Mouse (Mus musculus): ENCODE measurements around the gene Jazf1. TPM values are rescaled to one million over a fixed set of nuclear protein-coding genes. Genes with fewer than 3 reads are reported as not detected.

Jazf1 gene
- total RNA-seq, 2 experiments from 2014 or later = 54.4 to 58.0 TPM

DNA sequence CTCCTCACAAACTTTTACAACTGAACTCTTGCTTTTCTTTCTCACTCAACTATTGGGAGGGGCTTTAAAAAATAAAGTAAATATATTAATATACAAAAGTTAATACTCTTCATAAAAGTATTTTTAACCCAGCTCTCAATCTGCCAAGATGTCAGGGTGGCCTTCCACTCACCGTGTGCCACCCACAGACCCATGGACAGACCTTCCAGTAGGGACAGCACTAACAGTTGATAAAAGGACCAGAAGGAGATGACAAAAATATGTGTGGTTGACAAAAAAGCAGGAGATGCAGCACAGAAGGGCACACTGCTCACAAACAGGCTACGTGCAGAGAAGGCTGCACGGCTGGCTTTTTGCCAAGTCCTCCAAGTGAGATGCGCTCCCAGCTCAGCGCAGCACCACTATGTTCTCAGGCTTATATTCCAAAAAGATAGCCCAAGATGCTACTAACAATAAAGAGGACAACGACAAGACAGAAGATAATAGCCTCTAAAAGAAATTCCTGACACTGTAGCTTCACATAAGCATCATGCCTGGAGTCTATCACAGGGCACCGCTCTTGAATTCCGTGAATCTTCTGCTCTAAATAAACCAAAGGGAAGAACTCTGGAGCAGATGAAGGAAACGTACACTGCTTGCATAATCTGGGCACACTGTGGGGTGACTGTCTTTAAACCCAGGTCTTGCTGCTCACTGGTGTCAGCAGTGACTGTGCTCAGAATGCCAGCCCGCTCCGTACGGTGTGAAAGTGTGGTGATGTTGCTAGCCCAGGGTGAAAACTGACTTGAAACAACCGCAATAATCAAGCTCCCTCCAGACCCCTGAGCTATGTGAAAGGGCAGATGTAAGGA is 104.4 kb downstream of the Jazf1 start:
- DNase-seq (ENCODE audit: low spot score in 2 of 2) = peak in 1 of 2 experiments; percentile 66
- intact Hi-C loops (cut with DNase I) = no loop called here

DNA sequence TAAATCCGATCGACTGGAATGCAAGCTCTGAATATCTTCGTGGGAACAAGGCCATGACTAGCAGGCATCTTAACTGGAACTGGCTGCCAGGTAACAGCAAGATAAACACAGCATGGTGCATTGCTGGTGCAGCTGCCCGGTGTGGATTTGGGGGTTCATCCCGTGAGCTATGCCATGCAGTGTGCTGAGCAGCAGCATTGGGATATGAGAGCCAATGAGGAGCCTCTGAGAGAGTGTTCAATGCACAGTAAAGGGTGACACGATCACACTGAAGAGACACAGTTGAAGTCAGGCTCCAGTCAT is 105.0 kb downstream of the Jazf1 start:
- no peak for DNase-seq (ENCODE audit: low spot score in 2 of 2)
- intact Hi-C loops (cut with DNase I) = no loop called here

DNA sequence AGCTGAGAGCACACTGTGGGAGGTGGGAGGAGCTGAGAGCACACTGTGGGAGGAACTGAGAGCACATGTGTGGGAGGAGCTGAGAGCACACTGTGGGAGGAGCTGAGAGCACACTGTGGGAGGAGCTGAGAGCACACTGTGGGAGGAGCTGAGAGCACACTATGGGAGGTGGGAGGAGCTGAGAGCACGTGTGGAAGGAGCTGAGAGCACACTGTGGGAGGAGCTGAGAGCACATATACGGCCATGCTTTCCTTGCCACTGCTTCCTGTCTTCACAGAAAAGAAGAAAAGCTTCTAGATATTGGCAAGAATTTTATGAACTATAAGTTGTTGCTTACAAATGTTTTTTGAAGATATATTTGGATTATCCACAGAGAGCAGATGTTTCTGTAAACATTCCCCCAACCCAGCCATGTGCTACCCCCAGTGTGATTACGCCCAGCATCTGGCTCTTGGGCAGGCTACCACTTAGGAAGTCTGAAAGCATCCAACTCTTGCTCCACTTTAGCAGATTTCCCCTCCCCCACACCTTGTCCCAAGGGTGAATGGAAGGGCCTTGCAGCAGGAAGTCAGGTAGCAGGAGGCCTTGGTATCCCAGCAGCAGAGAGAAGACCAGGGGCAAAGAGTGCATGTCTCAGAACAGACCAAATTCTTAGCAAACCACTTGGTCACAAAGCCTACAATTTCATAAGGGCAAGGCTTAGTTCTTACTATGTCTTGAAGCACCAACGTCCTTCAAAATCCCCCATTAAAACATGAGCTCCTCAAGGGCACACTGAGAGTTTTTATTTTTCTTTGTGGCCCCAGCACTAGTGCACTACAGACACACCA is 105.6 kb downstream of the Jazf1 start:
- no peak for DNase-seq (ENCODE audit: low spot score in 2 of 2)
- intact Hi-C loops (cut with DNase I) = no loop called here

DNA sequence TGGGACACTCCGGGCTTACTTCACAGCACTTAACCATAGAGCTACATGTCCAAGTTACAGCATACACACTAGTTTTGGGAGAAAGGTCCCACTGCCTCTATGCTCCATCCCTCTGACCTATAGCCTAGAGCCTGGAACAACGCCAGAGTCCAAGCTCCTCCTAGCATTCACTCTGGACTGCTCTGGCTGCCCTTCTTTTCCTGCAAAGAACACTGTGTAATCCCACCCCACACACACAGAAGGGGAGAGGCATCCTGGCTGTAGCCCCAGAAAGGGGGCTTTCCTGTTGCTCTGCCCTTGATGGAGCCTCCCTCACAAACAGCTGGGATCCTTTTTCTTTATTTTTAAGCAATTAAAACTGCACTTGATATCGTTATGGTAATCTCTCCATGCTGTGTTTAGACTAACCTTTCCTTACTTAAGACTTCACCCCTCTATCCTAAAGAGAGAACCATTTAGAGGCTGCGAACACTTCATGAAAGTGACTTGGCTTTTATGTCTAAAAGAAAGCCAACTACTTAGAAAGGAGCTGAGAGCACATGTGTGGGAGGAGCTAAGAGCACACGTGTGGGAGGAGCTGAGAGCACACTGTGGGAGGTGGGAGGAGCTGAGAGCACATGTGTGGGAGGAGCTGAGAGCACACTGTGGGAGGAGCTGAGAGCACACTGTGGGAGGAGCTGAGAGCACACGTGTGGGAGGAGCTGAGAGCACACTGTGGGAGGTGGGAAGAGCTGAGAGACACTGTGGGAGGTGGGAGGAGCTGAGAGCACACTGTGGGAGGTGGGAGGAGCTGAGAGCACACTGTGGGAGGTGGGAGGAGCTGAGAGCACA is 106.6 kb downstream of the Jazf1 start:
- DNase-seq (ENCODE audit: low spot score in 2 of 2) = no peak
- intact Hi-C loops (cut with DNase I) = no loop called here

DNA sequence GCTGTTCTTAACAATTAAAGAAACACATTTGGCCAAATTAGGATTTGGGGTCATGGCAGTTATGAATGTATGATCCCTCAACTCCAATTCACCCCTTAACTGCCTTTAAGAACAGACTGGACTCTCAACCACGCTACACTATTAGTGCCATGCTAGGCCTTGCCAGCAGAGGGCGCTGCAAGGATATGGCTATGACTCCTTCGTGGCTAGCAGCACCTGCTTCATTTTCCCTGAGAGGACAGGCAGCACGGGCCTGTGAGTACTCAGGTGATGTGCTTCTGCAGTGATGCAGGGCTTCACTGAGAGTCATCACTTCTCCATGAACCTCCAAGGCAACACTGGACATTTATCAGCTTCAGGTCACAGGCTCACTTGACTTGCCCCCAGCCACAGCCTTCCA is 110.7 kb downstream of the Jazf1 start:
- intact Hi-C loops (cut with DNase I) = no loop called here
- DNase-seq (ENCODE audit: low spot score in 2 of 2) = peak; percentile 66 to 72

DNA sequence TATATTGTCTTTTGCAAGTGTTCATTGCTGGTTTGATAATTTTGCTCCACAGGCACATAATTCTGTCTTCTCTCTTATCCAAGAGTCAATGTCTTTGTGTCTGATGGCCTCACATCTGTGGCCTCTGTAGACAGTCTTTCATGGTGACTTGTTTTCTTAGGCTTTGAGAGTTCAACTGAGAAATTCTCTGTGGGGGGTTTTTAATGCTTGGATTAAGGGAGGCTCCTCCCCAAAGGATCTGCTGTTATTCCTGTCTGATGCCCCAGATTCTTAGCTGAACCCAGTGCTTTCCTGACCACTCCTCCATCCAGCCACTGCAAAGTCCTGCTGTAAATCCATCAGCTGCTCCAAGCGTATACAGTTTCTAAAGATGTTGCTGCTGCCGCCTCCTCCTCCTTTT is 112.3 kb downstream of the Jazf1 start:
- DNase-seq (ENCODE audit: low spot score in 2 of 2) = no peak

DNA sequence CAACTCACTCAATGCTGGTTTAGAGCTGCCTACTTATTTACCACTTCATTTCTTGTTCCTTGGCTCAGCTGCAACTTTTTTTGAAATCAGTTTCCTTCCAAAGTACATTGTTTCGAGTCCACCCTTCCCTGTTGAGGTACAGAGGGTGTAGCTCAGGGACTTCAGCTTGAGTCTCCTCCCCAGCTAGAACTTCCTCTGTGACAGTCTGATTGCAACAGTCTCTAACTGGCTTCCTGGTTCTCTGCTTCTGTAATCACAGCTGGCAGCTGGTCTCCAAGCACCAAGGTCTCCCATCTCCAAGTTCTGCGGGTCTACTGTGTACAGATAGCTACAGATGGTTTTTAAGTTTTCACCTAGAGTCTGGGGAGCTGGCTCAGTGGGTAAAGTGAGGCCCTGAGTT is 113.1 kb downstream of the Jazf1 start:
- DNase-seq (ENCODE audit: low spot score in 2 of 2) = no peak

More for the DNA sequence above, 112.3 kb downstream of the Jazf1 start:
- intact Hi-C loops (cut with DNase I) = no loop called here

DNA sequence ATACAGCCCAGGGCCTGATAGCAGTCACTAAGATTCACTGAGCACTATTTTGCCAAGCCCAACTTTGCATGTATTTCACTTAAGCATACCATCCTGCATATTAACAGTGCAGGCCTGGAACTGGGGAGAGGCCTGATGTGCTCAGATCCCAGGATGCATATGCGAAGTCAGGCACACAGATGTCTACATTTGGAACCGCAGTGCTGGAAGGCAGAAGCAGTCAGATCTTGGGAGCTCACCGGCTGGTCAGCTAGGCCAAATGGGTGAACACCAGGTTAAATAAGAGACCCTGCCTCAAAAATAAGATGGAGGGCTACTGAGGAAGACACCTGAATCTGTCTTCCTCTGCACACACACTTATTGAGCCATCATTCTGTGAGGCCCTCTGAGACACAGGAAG is 113.6 kb downstream of the Jazf1 start:
- intact Hi-C loops (cut with DNase I) = no loop called here
- no peak for DNase-seq (ENCODE audit: low spot score in 2 of 2)

More for the DNA sequence above, 113.1 kb downstream of the Jazf1 start:
- intact Hi-C loops (cut with DNase I) = no loop called here

DNA sequence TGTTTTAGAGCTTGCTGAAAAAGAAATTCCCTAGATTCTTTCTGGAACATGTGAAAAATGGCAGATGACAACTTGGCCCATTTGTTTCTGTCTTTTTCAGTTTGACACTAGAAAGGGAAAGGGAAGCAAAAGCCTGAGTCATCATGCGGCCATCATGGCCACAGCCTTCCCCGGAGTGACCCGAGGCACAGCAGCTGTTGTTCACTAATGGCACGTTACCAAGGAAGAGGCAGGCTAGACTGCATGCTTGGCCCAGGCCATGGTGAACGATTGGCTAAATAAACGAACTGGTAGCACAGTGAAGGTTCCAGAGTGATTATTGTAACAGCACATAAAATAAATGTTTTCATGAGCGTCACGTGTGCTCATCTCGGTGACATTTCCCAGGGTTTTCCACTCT is 114.0 kb downstream of the Jazf1 start:
- no peak for DNase-seq (ENCODE audit: low spot score in 2 of 2)
- intact Hi-C loops (cut with DNase I) = no loop called here

DNA sequence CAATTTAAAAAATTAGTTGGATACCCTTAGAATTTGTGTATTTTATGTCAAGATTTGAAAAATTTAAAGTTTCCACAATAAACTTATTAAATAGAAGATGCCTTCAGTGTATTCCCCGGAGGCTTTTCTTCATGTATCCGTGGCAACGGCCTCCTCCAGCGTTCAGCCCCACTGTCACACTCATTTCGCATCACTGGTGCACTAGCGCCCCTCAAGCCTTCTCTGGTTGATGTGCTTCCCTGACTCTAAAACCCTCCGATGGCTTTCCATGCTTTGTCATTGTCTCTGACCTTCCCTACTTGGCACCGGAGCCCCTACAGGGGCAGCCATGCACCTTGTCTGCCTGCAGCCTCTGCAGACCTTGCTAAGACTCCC is 115.9 kb downstream of the Jazf1 start:
- DNase-seq (ENCODE audit: low spot score in 2 of 2) = no peak
- intact Hi-C loops (cut with DNase I) = no loop called here

DNA sequence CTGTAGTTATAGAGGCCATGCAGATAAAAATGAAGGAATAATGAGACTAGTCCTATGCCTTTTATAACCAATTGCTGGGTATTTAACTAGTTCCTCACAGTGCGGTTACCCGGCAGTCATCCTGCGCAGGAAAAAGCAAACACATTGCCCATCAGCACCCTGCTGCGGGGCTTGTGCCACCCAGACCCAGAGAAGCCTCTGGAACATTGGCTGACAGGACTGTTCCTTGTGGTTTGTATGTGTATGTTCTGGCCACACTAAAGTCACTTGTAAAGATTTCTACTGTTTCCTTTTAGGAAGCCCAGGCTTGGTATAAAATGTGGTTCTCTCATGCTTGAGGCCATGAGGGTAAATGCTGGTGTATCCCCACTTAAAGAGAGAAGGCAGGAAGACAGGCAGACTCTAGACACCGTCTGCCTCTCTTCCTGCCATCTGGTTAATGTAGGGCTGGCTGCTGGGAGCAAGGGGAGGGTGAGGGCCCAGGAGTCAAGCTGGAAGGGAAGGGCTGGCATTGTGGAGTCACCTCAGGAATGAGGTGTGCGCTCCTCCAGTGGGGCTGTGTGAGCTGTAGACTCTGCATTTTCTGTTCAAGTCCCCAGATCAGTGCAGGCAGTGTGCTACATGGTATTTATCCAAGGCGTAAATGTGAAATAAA is 116.4 kb downstream of the Jazf1 start:
- intact Hi-C loops (cut with DNase I) = no loop called here
- no peak for DNase-seq (ENCODE audit: low spot score in 2 of 2)

DNA sequence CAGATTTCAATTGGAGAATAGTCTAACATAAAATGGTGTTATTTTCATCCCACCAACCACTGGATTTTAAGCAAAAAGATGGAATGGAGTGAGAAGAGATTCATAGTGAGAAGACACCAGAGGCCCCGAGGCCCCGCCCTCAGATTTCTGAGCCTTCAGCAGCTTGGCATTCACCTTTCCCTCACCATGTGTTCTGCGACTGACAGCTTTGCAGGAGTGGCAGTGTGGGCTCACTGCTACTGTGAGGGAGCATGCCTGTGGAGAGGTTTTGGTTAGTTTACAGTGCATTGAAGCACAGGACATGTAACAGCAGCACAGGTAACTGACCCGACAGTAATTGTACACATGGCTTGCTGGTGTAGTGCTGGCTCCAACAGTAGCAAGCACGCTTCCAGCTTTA is 118.1 kb downstream of the Jazf1 start:
- intact Hi-C loops (cut with DNase I) = no loop called here
- no peak for DNase-seq (ENCODE audit: low spot score in 2 of 2)

DNA sequence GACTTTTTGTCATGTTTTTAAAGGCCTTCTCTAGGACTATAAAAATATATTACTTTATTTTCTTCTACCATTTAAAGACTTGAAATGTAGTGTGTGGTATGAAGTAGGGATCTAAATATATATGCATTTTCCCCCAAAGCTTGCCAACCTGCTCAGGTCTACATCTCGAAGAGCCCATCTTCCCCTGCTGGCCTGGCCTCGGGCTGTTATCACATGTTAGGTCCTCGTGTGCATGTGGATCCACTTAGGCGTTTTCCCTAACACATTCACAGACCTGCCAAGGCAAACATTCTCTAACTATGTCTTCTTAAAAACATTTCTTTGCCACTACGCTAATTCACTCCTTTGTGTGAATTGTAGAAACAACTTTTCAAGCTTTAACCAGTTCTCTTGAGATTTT is 125.9 kb downstream of the Jazf1 start:
- no peak for DNase-seq (ENCODE audit: low spot score in 2 of 2)
- intact Hi-C loops (cut with DNase I) = no loop called here

DNA sequence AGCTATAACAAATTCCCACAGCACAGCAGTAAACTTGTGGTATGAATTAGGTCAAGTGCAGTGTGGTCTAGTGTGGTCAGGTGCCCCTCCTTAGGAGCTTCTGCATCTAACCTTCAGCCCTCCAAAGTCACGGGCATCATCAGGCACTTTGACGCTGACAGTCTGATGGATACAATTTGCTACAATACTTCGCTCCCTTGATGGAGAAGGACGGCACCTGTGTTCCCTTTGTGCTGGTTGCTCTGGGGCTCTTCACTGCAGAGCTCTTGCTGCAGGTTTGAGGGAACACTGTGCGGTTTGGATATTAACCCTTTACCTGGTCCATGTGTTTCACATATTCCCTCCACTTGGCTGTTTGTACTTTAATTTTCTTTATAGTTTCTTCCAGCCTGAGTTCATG is 126.3 kb downstream of the Jazf1 start:
- intact Hi-C loops (cut with DNase I) = no loop called here
- DNase-seq (ENCODE audit: low spot score in 2 of 2) = no peak

DNA sequence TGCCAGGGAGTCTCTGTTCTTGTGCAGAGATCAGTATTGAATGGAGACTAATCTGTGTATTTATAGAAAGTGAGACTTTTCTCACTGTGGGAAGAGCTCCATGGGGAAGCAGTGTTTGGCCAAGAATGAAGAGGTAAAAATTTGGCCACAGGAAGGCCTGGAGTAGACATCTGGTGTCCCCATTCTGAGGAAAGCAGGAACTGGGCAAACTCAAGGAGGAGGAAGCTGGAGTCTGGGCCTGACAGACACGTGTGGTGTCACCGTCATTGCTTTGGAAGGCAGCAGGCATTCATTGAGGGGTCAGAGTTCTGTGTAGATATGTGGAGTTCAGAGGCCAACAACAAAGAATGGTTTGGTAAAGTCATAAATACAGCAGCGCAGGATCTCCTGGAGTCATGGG is 130.5 kb downstream of the Jazf1 start:
- no peak for DNase-seq (ENCODE audit: low spot score in 2 of 2)
- intact Hi-C loops (cut with DNase I) = no loop called here

DNA sequence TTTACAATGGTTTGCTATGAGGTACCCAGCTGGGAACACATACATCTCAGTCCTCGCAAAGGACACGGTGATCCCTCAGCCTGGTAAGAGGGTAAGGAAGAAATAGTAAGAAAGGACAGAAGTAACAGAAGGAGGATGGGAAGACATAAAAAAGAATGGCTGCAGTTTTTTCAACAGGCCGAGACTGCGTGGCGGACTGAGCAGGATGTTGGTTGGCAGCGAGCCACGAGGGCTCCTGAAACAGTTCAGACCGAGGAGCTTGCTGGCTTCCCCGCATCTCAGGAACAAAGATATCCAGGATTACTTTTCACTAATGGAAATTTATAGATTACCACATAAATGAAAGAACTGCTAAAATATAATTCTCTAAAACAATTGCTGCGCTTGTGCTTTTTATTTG is 131.4 kb downstream of the Jazf1 start:
- peak in 1 of 2 experiments; percentile 62 for DNase-seq (ENCODE audit: low spot score in 2 of 2)
- intact Hi-C loops (cut with DNase I) = no loop called here

DNA sequence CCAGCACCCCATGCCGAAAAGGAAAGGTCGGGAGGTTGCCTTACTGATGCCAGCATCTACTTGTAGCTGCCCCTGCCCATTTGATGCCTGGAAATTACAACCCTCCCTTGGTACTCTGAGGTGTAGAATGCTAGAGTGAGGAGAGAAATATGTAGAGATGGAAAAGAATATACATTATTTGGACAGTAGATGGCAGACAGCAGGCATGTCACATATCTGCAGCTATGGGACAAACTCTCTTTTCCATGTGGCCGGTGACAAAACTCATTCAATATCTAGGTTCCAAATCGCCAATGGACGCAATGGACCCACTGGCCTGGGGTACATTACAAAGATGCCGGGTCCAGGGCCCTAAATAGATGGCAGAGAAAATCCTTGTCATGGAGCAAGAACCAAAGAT is 134.4 kb downstream of the Jazf1 start:
- DNase-seq (ENCODE audit: low spot score in 2 of 2) = no peak
- intact Hi-C loops (cut with DNase I) = no loop called here

DNA sequence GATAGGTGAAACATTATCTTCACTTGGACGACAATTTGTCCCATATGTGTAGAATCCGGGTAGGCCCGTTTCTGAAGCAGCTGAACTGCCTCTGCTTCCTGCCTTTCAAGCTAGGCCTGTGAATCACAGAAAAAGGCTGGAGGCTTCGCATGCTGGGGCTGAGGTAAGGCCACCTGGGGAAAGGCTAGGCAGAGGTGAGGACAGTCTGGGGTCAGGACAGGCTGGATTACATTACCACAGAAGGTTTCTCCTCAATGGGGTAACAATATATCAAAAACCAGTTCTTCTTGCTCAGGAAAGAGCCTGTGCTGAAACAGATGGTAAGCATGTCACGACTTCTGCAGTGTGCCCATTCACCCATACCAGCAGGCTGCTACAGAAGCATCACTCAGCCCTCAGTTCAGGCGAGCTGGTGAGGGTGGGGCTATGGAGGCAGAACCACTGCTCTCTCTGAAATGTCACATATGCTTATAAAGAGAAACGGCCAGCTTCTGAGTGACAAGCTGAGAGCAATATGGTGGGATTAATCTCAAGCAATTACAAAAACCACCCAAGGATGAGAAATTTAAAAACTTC is 135.7 kb downstream of the Jazf1 start:
- intact Hi-C loops (cut with DNase I) = no loop called here
- DNase-seq (ENCODE audit: low spot score in 2 of 2) = no peak

DNA sequence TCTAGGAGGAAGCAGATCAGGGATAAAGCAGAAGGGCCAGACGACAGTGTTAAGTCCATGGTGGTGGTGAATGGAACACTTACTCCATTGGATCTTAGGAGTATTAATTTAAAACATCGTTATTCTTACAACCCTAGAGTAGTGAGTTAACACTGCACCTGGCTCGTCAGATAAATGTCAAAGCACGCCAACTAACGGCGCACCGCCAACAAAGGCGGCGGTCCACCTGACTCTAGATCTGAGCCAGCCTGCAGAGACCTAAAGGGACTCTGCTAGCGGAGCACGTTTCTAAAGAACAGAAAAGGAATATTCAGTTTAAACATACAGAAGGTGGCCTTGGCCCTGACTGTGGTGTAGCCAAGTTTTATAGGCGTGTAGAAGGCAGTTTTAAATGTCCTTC is 139.1 kb downstream of the Jazf1 start:
- DNase-seq (ENCODE audit: low spot score in 2 of 2) = no peak
- intact Hi-C loops (cut with DNase I) = loop anchor here (5.0 kb wide), 1 partner anchor 38 kb away; no protein-coding TSS in a partner anchor
